Mouse (Mus musculus): ENCODE data around the gene Toe1. TPM values are rescaled to one million over a fixed set of nuclear protein-coding genes. Genes with fewer than 3 reads are reported as not detected.
A peak's percentile ranks its signal among the peaks of the same experiment; 100 is the strongest.

Gene Toe1
- total RNA-seq (2021) (1 to 10 TPM; 5.7 to 8.6 TPM), polyA plus RNA-seq (2012; rRNA removed) (12.3 and 15.3 TPM in 2 replicates)
- long read RNA-seq, partial matches to known transcripts: 0 of 3 reads
- long read RNA-seq, other reads (novel, unspliced or antisense): 1 of 3 reads

DNA sequence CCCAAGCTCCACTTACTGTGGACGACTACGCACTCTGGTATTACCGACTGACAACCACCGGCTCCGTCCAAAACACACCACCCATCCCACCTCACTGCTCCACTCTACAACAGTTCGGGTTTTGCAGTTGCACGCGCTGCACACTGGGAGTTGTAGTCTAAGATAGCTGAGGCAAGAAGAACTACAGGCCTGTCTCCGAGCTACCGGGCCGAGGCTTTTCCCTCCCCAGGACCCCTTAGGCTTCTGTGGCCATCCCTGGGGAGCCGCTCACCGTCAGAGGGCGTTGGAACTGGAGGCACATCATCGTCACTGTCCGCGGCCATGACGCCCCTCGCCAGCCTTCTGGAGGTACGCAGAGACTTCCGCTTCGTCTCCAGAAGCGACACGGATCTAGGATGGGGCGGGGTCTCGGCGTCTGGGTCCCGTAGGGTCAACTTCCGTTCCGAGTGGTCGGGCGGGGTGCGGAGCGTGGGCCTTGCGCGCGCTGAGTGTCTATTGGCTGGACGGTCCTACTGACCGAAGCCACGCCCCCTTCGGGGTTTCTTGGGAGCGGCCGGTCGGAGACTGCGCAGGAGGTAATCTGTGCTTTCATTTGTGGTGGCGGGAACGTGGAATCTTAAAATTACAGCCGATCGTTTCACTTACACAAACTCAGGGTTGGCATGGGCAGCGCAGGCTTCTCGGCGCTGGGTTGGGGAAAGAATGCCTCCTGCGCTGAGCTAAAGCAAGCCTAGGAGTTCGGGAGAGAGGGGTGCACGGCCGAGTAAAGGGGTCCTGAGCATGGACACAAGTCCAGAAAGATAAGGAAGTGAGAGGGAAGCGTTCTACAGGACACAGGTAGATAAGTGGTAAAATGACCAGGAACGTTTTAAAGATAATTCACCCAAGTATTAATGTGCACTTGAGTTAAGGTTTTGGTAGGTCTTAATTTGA, at the start of gene Toe1, which contains the start of gene Mutyh:
Toe1 (minus strand) TSS at position 444 of the 933 bp plus-strand sequence.
Mutyh (plus strand) TSS at position 527 of the 933 bp plus-strand sequence.
- no peaks in the 10 kb centered on the region for H3K79me2 ChIP-seq (replicated peaks; ENCODE audit: control insufficient read depth, insufficient read depth, low read length)
- no peaks in the 10 kb centered on the region for H3K27me3 ChIP-seq (ENCODE audit: control insufficient read depth, insufficient read depth, low read length)
- H3K36me3 ChIP-seq (ENCODE audit: control insufficient read depth, insufficient read depth, low read length): no peaks in the 10 kb centered on the region
- peaks cover 6% of the 10 kb centered on the region for H3K4me1 ChIP-seq (ENCODE audit: control insufficient read depth, insufficient read depth, low read length)
- TF ChIP-seq POLR2A (IDR thresholded peaks at IDR 0.05; ENCODE audit: insufficient read depth, low read depth, low read length): peak; percentile 83
- no peak for TF ChIP-seq CTCF (IDR thresholded peaks at IDR 0.05)
- TF ChIP-seq EP300 (IDR thresholded peaks at IDR 0.05; ENCODE audit: insufficient read depth, low read depth, low read length): 0 out of 2 replicates have a peak, but pooled peaks have one; percentile 6
- WGBS: under 1% methylated on average over 58 of the region's 58 CpGs
- H3K4me3 ChIP-seq: peak within 1 kb of the TSS; percentile 90
- intact Hi-C loops (cut with DNase I): loop anchor here (5.0 kb wide), 1 partner anchor 90 kb away; no protein-coding TSS in a partner anchor
- peak within 1 kb of the TSS; percentile 87 for H3K9ac ChIP-seq (ENCODE audit: low read depth, low read length)
- peak; percentile 90 to 96 for DNase-seq
- H3K27ac ChIP-seq: peak within 1 kb of the TSS; percentile 88

- WGBS: 92% methylated on average over 10 of the region's 10 CpGs
- no peaks in the 10 kb centered on the region for H3K36me3 ChIP-seq (ENCODE audit: control insufficient read depth, insufficient read depth, low read length)
- no peaks in the 10 kb centered on the region for H3K4me1 ChIP-seq (ENCODE audit: control insufficient read depth, insufficient read depth, low read length)
- DNase-seq: no peak
- intact Hi-C loops (cut with DNase I): no loop called here
- no peaks in the 10 kb centered on the region for H3K27me3 ChIP-seq (ENCODE audit: control insufficient read depth, insufficient read depth, low read length)
- no peak overlapping the region for H3K4me3 ChIP-seq
- no peaks in the 10 kb centered on the region for H3K79me2 ChIP-seq (replicated peaks; ENCODE audit: control insufficient read depth, insufficient read depth, low read length)
- H3K9ac ChIP-seq (ENCODE audit: low read depth, low read length): no peak overlapping the region
- TF ChIP-seq CTCF (IDR thresholded peaks at IDR 0.05): no peak
- no peak for TF ChIP-seq EP300 (IDR thresholded peaks at IDR 0.05; ENCODE audit: insufficient read depth, low read depth, low read length)
- TF ChIP-seq POLR2A (IDR thresholded peaks at IDR 0.05; ENCODE audit: insufficient read depth, low read depth, low read length): no peak
- no peak overlapping the region for H3K27ac ChIP-seq
Measured at GRCm38 (mm10) chr4:116857203-116857602, 49.8 kb upstream of the Toe1 start.

- H3K27me3 ChIP-seq (ENCODE audit: control insufficient read depth, insufficient read depth, low read length): no peaks in the 10 kb centered on the region
- H3K79me2 ChIP-seq (replicated peaks; ENCODE audit: control insufficient read depth, insufficient read depth, low read length): no peaks in the 10 kb centered on the region
- no peaks in the 10 kb centered on the region for H3K4me1 ChIP-seq (ENCODE audit: control insufficient read depth, insufficient read depth, low read length)
- H3K4me3 ChIP-seq: no peak overlapping the region
- TF ChIP-seq EP300 (IDR thresholded peaks at IDR 0.05; ENCODE audit: insufficient read depth, low read depth, low read length): no peak
- TF ChIP-seq POLR2A (IDR thresholded peaks at IDR 0.05; ENCODE audit: insufficient read depth, low read depth, low read length): no peak
- TF ChIP-seq CTCF (IDR thresholded peaks at IDR 0.05): no peak
- H3K27ac ChIP-seq: no peak overlapping the region
- intact Hi-C loops (cut with DNase I): no loop called here
- H3K9ac ChIP-seq (ENCODE audit: low read depth, low read length): no peak overlapping the region
- WGBS: 24% methylated on average over 2 of the region's 2 CpGs
- no peaks in the 10 kb centered on the region for H3K36me3 ChIP-seq (ENCODE audit: control insufficient read depth, insufficient read depth, low read length)
- no peak for DNase-seq
Measured at GRCm38 (mm10) chr4:116854286-116854685, 46.8 kb upstream of the Toe1 start.

- 68% methylated on average over 3 of the region's 3 CpGs for WGBS
- Histone ChIP-seq H3K4me3 (no peak overlapping the region), H3K36me3 (ENCODE audit: control insufficient read depth, insufficient read depth, low read length) (no peaks in the 10 kb centered on the region), H3K27me3 (ENCODE audit: control insufficient read depth, insufficient read depth, low read length) (no peaks in the 10 kb centered on the region), H3K79me2 (replicated peaks; ENCODE audit: control insufficient read depth, insufficient read depth, low read length) (no peaks in the 10 kb centered on the region), H3K4me1 (ENCODE audit: control insufficient read depth, insufficient read depth, low read length) (no peaks in the 10 kb centered on the region), H3K27ac (no peak overlapping the region), H3K9ac (ENCODE audit: low read depth, low read length) (no peak overlapping the region)
- DNase-seq: no peak
- intact Hi-C loops (cut with DNase I): no loop called here
- no peak for TF ChIP-seq EP300 (IDR thresholded peaks at IDR 0.05; ENCODE audit: insufficient read depth, low read depth, low read length)
- no peak for TF ChIP-seq POLR2A (IDR thresholded peaks at IDR 0.05; ENCODE audit: insufficient read depth, low read depth, low read length)
- TF ChIP-seq CTCF (IDR thresholded peaks at IDR 0.05): no peak
Measured at GRCm38 (mm10) chr4:116849901-116850300, 42.5 kb upstream of the Toe1 start.

GRCm38 (mm10) chr4:116844324-116844723, 36.9 kb upstream of the Toe1 start:
- Histone ChIP-seq H3K9ac (ENCODE audit: low read depth, low read length) (no peak overlapping the region), H3K27ac (no peak overlapping the region), H3K4me1 (ENCODE audit: control insufficient read depth, insufficient read depth, low read length) (no peaks in the 10 kb centered on the region), H3K27me3 (ENCODE audit: control insufficient read depth, insufficient read depth, low read length) (no peaks in the 10 kb centered on the region; the same call in 1 of the 2 replicates), H3K36me3 (ENCODE audit: control insufficient read depth, insufficient read depth, low read length) (no peaks in the 10 kb centered on the region), H3K79me2 (replicated peaks; ENCODE audit: control insufficient read depth, insufficient read depth, low read length) (no peaks in the 10 kb centered on the region), H3K4me3 (no peak overlapping the region)
- TF ChIP-seq EP300 (IDR thresholded peaks at IDR 0.05; ENCODE audit: insufficient read depth, low read depth, low read length) (no peak), POLR2A (IDR thresholded peaks at IDR 0.05; ENCODE audit: insufficient read depth, low read depth, low read length) (no peak), CTCF (IDR thresholded peaks at IDR 0.05) (no peak)
- intact Hi-C loops (cut with DNase I): no loop called here
- WGBS: 92% methylated on average over 3 of the region's 3 CpGs
- DNase-seq: no peak

All from heart, adult 2 months (tissue).